Mouse (Mus musculus) MEL-GATA-1-ER (cell line): ENCODE measurements at regions not wholly inside any gene's neighbourhood (a gene's known extent, or its start where the extent isn't known, plus 50 kb on each side); places are given as distances from the start of the nearest gene placed in this dataset.

Experiments
- DNase-seq: peaks from one replicate; pipeline ENCODE4 v3.0.0-alpha.2; 2012; ENCODE audit warnings: low read depth; ENCODE audit errors: extremely low read depth

GRCm38 (mm10) chr15:61055017-61055609 lies 132.3 kb upstream of the A1bg start:
- DNase-seq = no peak

DNA sequence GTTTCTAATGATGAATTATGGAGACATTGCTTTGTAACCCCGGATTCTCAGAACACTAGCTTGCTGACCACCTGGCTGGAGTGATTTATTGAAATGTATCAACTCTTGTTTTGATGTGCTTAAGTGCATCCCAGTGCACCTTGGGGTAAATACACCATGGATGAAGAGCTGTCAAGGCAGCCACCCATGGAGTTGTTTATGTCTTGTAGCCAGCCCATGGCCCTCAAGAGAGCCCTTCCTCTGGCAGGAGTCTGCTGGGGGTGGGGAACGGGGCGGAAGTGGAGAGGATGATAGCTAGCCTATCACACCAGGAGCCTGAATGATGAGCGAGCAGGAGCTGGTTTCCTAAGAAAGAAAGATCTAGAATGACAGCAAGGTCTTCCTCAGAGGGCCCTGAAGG lies 128.6 kb upstream of the A1bg start:
- DNase-seq = no peak

GRCm38 (mm10) chr15:61009509-61009908 lies 86.7 kb upstream of the A1bg start:
- DNase-seq = no peak

DNA sequence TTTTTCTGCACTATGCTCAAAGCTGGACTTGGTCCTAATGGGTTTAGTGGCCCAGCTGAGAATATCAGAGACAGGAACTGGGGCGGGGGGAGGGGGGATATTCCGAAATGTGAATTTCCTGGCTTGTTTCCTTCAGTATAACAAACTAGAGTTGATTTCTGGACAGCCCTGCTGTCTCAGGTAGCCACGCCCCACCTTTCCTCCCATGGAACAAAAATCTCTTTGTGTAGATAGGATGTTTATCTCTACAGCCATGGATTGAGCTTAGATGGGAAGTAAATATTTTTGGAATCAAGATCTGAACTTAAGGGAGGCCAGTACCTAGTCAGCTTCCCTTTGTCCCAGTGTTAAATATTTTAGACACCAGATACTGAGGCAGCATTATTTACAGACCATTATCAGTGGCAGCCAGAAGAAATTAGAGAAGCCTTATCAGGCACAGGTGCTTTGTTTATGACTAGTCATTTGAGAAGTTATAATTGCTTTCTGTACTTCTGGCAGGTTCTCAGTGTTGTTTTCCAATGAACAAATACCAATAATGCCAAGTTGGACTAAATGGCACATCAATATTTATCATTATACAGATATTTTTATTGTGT lies 84.7 kb upstream of the A1bg start:
- DNase-seq = no peak

- no peak for DNase-seq
Measured at GRCm38 (mm10) chr15:61006608-61007007, 83.8 kb upstream of the A1bg start.

GRCm38 (mm10) chr15:60993971-60994690 lies 71.3 kb upstream of the A1bg start:
- no peak for DNase-seq

- no peak for DNase-seq
Measured at GRCm38 (mm10) chr15:60993394-60993793, 70.6 kb upstream of the A1bg start.

DNA sequence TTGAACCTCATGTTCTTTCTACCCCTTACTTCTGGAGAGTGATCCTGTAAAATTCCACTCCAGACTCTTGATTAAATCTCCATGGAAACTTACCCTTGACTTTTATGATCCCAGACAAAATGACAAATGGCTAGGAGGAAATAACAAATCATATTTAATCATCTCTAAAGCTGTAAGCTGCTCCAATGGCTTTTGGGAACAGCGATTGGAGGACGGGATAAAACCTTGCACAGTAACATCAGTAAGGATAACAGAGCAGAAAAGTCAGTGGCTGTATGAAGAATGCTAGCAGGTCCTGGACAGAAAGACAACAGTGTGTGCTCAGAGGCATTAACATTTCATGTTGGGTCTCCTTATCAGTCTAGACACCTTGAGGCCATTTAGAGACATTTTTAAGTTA lies 59.8 kb upstream of the A1bg start:
- no peak for DNase-seq
